ENCODE assay signal across 9 mouse cellular contexts in the genomic region with DNA sequence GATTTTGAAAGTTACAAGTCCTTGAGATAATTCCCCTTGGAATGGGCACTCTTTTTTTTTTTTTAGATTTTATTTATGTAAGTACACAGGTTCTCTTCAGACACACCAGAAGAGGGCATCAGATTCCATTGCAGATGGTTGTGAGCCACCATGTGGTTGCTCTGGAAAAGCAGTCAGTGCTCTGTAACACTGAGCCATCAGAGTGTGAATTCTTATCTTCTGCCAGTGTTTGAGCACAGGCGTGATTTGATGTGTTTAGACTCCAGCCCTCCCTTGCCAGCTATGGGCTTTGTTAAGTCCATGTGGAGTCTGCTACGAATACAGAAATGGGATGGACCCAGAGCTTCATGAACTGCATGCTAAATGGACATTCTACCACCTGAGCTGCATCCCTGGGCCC. TPM values are rescaled to one million over a fixed set of nuclear protein-coding genes. Genes with fewer than 3 reads are reported as not detected.
DNase-seq lines count a peak whose midpoint lies in the region; ATAC-seq lines count a peak whose summit lies in the region.
"Had no signal": no experiment of that assay in that cellular context is flagged by ENCODE, and none has a peak within 500 bp of the region (broad histone marks: within the 10 kb centered on the region; RNA-seq: fewer than 3 reads in every experiment).

No protein-coding gene starts in this region.

- ATAC-seq in hindbrain, embryonic 11.5 days (ENCODE audit: low FRiP score) = no peak
- ATAC-seq in lung, embryonic 15.5 days (ENCODE audit: borderline replicate concordance, extremely low read depth, low FRiP score, low TSS enrichment) = no peak
- no peak for ATAC-seq in stomach, embryonic 16.5 days (ENCODE audit: insufficient read depth, low FRiP score)
- ATAC-seq: Patski had no signal

- H3K27me3 ChIP-seq in hindbrain, embryonic 11.5 days (ENCODE audit: control insufficient read depth, insufficient read depth, low read length) = no peaks in the 10 kb centered on the region
- no peaks in the 10 kb centered on the region for H3K27me3 ChIP-seq in lung, embryonic 15.5 days
- H3K27me3 ChIP-seq in stomach, embryonic 16.5 days (ENCODE audit: control insufficient read depth, insufficient read depth, low read length) = no peaks in the 10 kb centered on the region
- H3K27me3 ChIP-seq: Patski had no signal

- H3K4me1 ChIP-seq in hindbrain, embryonic 11.5 days (replicated peaks; ENCODE audit: control insufficient read depth, insufficient read depth, low read length) = peaks cover 17% of the 10 kb centered on the region
- peaks cover 59% of the 10 kb centered on the region for H3K4me1 ChIP-seq in lung, embryonic 15.5 days
- H3K4me1 ChIP-seq in stomach, embryonic 16.5 days (ENCODE audit: control insufficient read depth, insufficient read depth, low read length) = peaks cover 43% of the 10 kb centered on the region

- intact Hi-C loops in left cerebral cortex, postnatal 36 days (cut with DNase I) = no loop called here

- H3K4me2 ChIP-seq in hindbrain, embryonic 11.5 days (replicated peaks; ENCODE audit: low read depth, low read length) = peak overlapping the region; percentile 80
- H3K4me2 ChIP-seq in lung, embryonic 15.5 days = peak overlapping the region; percentile 60
- peak overlapping the region; percentile 89 for H3K4me2 ChIP-seq in stomach, embryonic 16.5 days (ENCODE audit: low read depth, low read length)

- H3K27ac ChIP-seq in hindbrain, embryonic 11.5 days (ENCODE audit: low read depth, low read length) = no peak overlapping the region
- no peak overlapping the region for H3K27ac ChIP-seq in lung, embryonic 15.5 days
- H3K27ac ChIP-seq in stomach, embryonic 16.5 days (ENCODE audit: low read length) = peak overlapping the region; percentile 68

- DNase-seq in cerebellum, adult 9-10 months = peak; percentile 37
- no peak for DNase-seq in cerebellum, postnatal 14 days
- DNase-seq in urinary bladder, postnatal 14 days (ENCODE audit: low spot score) = peak; percentile 8
- DNase-seq in urinary bladder, postnatal 36 days (ENCODE audit: low spot score in 2 of 2) = no peak
- no peak for DNase-seq in hindbrain, embryonic 11.5 days (ENCODE audit: low spot score)
- DNase-seq in left cerebral cortex, postnatal 36 days (ENCODE audit: low spot score in 2 of 2) = no peak

- peak overlapping the region; percentile 92 for H3K4me3 ChIP-seq in hindbrain, embryonic 11.5 days (ENCODE audit: low read depth, low read length)
- peak overlapping the region; percentile 79 for H3K4me3 ChIP-seq in lung, embryonic 15.5 days
- peak overlapping the region; percentile 85 for H3K4me3 ChIP-seq in stomach, embryonic 16.5 days (replicated peaks; ENCODE audit: low read length)

- no peaks in the 10 kb centered on the region for H3K9me3 ChIP-seq in hindbrain, embryonic 11.5 days (ENCODE audit: control insufficient read depth, low read length)
- no peaks in the 10 kb centered on the region for H3K9me3 ChIP-seq in lung, embryonic 15.5 days
- no peaks in the 10 kb centered on the region for H3K9me3 ChIP-seq in stomach, embryonic 16.5 days (replicated peaks; ENCODE audit: control insufficient read depth, low read length)

- 0 out of 2 replicates have a peak overlapping the region, but pooled peaks have one; percentile 95 for H3K9ac ChIP-seq in hindbrain, embryonic 11.5 days (ENCODE audit: low read depth, low read length)
- peak overlapping the region; percentile 96; the same call in 1 of the 2 replicates for H3K9ac ChIP-seq in lung, embryonic 15.5 days
- peak overlapping the region; percentile 95 for H3K9ac ChIP-seq in stomach, embryonic 16.5 days (ENCODE audit: low read length)

- 39% methylated on average over 2 of the region's 2 CpGs for WGBS in hindbrain, embryonic 11.5 days
- 10% methylated on average over 2 of the region's 2 CpGs for WGBS in lung, embryonic 15.5 days
- WGBS in stomach, embryonic 16.5 days = 17% methylated on average over 2 of the region's 2 CpGs

- no peaks in the 10 kb centered on the region for H3K36me3 ChIP-seq in hindbrain, embryonic 11.5 days (ENCODE audit: control insufficient read depth, insufficient read depth, low read length)
- H3K36me3 ChIP-seq in lung, embryonic 15.5 days = peaks cover 11% of the 10 kb centered on the region
- H3K36me3 ChIP-seq in stomach, embryonic 16.5 days (ENCODE audit: control insufficient read depth, insufficient read depth, low read length) = no peaks in the 10 kb centered on the region

RNA-seq across cellular contexts. Expression of gene Atf5, which starts 1.7 kb away (rescaled TPM):
- 1.9 and 2.0 TPM in 2 replicates for polyA plus RNA-seq in hindbrain, embryonic 11.5 days (2014; fragmentation: Nextera tagmentation; extraction: Ambion mirVana)
- polyA plus RNA-seq in lung, embryonic 15.5 days (2015; fragmentation: Nextera tagmentation; extraction: Ambion mirVana) = 4.9 and 5.0 TPM in 2 replicates
- polyA plus RNA-seq in stomach, embryonic 16.5 days (2015; fragmentation: Nextera tagmentation; extraction: Ambion mirVana) = 3.8 and 4.6 TPM in 2 replicates
- total RNA-seq in left cerebral cortex, postnatal 36 days (2021) = 10 to 100 TPM; 22.2 to 26.5 TPM

RNA-seq across cellular contexts. Expression of gene Il4i1, which starts 2.0 kb away (rescaled TPM):
- 0.60 and 1.7 TPM in 2 replicates for polyA plus RNA-seq in hindbrain, embryonic 11.5 days (2014; fragmentation: Nextera tagmentation; extraction: Ambion mirVana)
- 0.63 and 1.7 TPM in 2 replicates for polyA plus RNA-seq in lung, embryonic 15.5 days (2015; fragmentation: Nextera tagmentation; extraction: Ambion mirVana)
- polyA plus RNA-seq in stomach, embryonic 16.5 days (2015; fragmentation: Nextera tagmentation; extraction: Ambion mirVana) = 0.88 and 1.3 TPM in 2 replicates
- 1 to 10 TPM; 2.2 to 2.4 TPM for total RNA-seq in left cerebral cortex, postnatal 36 days (2021)

RNA-seq across cellular contexts. Expression of gene Nup62, which starts 2.3 kb away (rescaled TPM):
- 44.2 and 62.3 TPM in 2 replicates for polyA plus RNA-seq in hindbrain, embryonic 11.5 days (2014; fragmentation: Nextera tagmentation; extraction: Ambion mirVana)
- polyA plus RNA-seq in lung, embryonic 15.5 days (2015; fragmentation: Nextera tagmentation; extraction: Ambion mirVana) = 95.6 and 97.7 TPM in 2 replicates
- polyA plus RNA-seq in stomach, embryonic 16.5 days (2015; fragmentation: Nextera tagmentation; extraction: Ambion mirVana) = 73.8 and 83.1 TPM in 2 replicates
- total RNA-seq in left cerebral cortex, postnatal 36 days (2021) = 10 to 100 TPM; 28.1 to 32.2 TPM

RNA-seq across cellular contexts. Expression of gene Akt1s1, which starts 30.6 kb away (rescaled TPM):
- polyA plus RNA-seq in hindbrain, embryonic 11.5 days (2014; fragmentation: Nextera tagmentation; extraction: Ambion mirVana) = 31.7 and 38.0 TPM in 2 replicates
- polyA plus RNA-seq in lung, embryonic 15.5 days (2015; fragmentation: Nextera tagmentation; extraction: Ambion mirVana) = 109 and 111 TPM in 2 replicates
- 73.5 and 83.1 TPM in 2 replicates for polyA plus RNA-seq in stomach, embryonic 16.5 days (2015; fragmentation: Nextera tagmentation; extraction: Ambion mirVana)
- 10 to 100 TPM; 67.7 to 73.6 TPM for total RNA-seq in left cerebral cortex, postnatal 36 days (2021)

RNA-seq across cellular contexts. Expression of gene Tbc1d17, which starts 30.7 kb away (rescaled TPM):
- polyA plus RNA-seq in hindbrain, embryonic 11.5 days (2014; fragmentation: Nextera tagmentation; extraction: Ambion mirVana) = 60.9 and 65.5 TPM in 2 replicates
- 71.3 and 74.4 TPM in 2 replicates for polyA plus RNA-seq in lung, embryonic 15.5 days (2015; fragmentation: Nextera tagmentation; extraction: Ambion mirVana)
- 71.7 and 74.1 TPM in 2 replicates for polyA plus RNA-seq in stomach, embryonic 16.5 days (2015; fragmentation: Nextera tagmentation; extraction: Ambion mirVana)
- 10 to 100 TPM; 71.9 to 75.6 TPM for total RNA-seq in left cerebral cortex, postnatal 36 days (2021)

Comparison
In these comparisons a context has a peak if more than half of its experiments do, and no peak if none do; other contexts are left out.
1. DNase-seq: peak in cerebellum, adult 9-10 months (single experiment) and urinary bladder, postnatal 14 days (single experiment); none in cerebellum, postnatal 14 days (0 of 2), urinary bladder, postnatal 36 days (0 of 2), hindbrain, embryonic 11.5 days (single experiment) and left cerebral cortex, postnatal 36 days (0 of 2).
2. Peak in every context shown above with its lines, with median percentiles within 50 percentile points of each other: H3K4me2 ChIP-seq, H3K4me3 ChIP-seq and H3K9ac ChIP-seq.